Mouse (Mus musculus): ENCODE measurements around the gene Eya3.
A peak's percentile ranks its signal among the peaks of the same experiment; 100 is the strongest.

DNA sequence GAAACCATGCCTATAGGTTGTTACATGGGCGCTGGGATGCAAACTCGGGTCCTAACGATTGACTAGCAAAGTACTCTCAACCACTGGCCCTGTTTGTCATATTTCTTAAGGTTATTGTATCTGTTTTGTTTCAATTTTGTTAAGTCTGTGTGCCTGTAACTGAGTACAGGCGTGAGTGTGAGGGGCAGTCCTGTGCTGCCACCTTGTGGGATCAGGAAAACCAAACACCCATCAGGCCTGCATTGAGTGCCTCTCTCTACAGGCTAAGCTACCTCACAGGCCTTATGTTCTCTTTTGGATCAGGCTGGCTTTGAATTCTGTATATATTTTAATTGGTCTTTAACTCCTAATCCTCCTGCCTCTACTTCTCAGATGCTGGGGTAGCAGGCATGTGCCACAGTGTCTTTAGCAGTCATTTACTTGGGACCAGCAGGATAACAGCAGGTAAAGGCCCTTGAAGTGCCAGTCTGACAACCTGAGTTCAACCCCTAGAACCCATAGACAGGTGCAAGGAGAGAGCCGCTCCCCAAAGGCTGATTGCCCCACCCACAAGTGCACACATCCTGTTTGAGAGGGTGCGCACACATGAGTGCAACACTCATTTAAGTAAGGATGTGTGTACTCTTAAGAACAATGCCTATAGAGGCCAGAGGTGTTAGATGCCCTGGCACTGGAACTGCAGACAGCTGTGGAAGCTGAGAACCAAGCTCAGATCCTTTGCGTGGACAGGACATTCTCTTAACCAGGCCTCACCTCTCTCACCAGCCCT lies 38.2 kb downstream of the Eya3 start:
- TF ChIP-seq CTCF (IDR thresholded peaks at IDR 0.05) (peak; percentile 82), EP300 (IDR thresholded peaks at IDR 0.05) (no peak)
